Mouse (Mus musculus) C3H10T1/2 (cell line): Measurements from ENCODE around the gene Myl12a. TPM values are rescaled to one million over a fixed set of nuclear protein-coding genes. Genes with fewer than 3 reads are reported as not detected.

ENCODE experiments used
- polyA plus RNA-seq, 2 experiments: library from polyadenylated mRNA; unstranded; fragments of >200 nt; fragmentation: generic; extraction: Trizol; gene quantifications; one replicate each; pipeline ENCODE4 v1.2.1; 2012; ENCODE audit warnings: missing spikeins in 2 of 2

Gene Myl12a
- 100 to 1,000 TPM; 396 to 444 TPM for polyA plus RNA-seq

GRCm38 (mm10) chr17:71002744-71003094, at the start of gene Myl12a:
Myl12a (minus strand) TSS chr17:71002878.

GRCm38 (mm10) chr17:71002081-71002743, 466 bp downstream of the Myl12a start, which contains the start of gene Myom1:
Myom1 (plus strand) TSS chr17:71002633.

Other genes with a start within 250 kb of the Myl12a start
- 10 to 100 TPM; 23.9 to 39.7 TPM for gene Tgif1, start 149.3 kb downstream of the Myl12a start, polyA plus RNA-seq
- gene Myom1, start 245 bp downstream of the Myl12a start, polyA plus RNA-seq = 1 to 10 TPM in 1 of 2 experiments, under 1 TPM in 1; 0.08 to 1.3 TPM
- 1 to 10 TPM in 1 of 2 experiments, under 1 TPM in 1; 0.99 to 9.5 TPM for gene Lpin2, start 179.7 kb upstream of the Myl12a start, polyA plus RNA-seq